Mouse (Mus musculus) 416B (cell line): ENCODE measurements around the gene Rev3l.
"Not testable (repeated sequence)": the region's sequence is repeated elsewhere in the genome, so short reads cannot be mapped to it uniquely, and the experiment has no call there.

ENCODE experiments used
- DNase-seq: peaks from one replicate; pipeline ENCODE4 v3.0.0; 2011; ENCODE audit warnings: low read depth

The Rev3l gene

DNA sequence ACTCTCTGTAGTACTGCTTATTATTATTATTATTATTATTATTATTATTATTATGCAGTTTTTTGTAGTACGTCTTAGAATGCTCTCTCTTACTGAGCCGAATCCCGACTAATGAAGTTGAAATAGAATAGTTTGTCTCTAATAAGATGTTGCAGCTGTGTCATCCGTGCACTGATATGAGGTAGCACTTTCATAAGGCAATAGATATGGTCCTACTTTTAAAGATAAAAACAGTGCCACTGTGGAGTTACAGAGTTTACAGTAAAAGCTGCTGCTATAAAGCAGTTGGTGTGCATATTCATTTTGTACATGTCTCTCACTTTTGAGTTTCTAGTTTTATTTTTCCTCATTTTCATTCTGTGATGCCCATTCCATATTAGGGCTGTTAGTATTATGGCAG is 46.4 kb downstream of the Rev3l start:
- DNase-seq: no peak

DNA sequence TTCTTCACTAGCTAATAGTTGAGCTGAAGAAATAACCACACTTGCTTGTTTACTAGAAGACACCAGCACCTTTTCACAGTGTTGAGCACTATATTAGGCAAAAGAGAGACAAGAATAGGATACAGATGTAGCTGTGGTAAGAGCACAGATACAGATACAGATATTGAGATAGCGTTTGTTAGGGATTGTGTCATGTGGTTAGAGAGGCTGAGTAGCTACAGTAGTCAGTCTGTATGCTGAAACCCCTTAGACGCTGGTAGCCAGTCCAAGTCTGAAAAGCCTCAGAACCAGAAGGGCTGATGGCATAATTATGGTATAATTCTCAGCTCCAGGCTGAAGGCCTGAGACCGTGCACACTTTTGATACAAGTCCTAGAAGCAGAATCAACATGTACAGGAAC is 53.3 kb downstream of the Rev3l start:
- DNase-seq: peak; percentile 73

DNA sequence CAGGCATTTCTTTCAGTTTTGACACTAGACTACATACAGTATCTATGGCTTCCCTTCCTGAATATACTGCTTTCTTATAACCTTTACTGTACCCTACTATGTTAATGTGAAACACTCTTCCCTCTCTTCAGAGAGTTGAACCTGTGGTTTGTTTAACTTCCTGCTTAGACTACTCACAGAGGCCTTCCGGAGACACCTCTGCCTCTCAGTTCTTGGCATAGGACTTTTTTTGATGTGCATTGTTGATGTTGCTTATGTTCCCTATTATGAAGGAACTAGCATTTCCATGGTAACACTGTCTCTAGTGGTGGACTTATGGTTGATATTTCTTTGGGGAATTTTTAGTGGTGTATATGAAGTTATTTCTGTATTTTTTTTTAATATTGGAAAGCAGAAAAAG is 61.4 kb downstream of the Rev3l start:
- DNase-seq: peak; percentile 69

DNA sequence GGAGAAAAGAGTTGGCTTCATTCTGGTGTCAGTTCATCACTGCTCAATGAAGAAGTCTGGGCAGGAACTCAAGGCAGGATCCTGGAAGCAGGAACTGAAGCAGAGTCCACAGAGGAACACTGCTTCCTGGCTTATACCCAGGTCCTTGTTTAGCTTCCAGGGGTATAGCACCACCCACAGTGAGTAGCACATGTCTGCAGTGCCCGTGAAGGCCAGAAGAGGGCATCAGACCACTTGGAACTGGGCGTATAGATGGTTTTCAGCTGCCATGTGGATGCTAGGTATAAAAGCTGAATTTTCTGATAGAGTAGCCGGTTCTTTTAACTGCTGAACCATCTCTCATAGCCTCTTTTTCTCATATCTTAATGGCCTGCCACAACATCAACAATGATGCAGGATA is 79.6 kb downstream of the Rev3l start:
- peak; percentile 68 for DNase-seq

DNA sequence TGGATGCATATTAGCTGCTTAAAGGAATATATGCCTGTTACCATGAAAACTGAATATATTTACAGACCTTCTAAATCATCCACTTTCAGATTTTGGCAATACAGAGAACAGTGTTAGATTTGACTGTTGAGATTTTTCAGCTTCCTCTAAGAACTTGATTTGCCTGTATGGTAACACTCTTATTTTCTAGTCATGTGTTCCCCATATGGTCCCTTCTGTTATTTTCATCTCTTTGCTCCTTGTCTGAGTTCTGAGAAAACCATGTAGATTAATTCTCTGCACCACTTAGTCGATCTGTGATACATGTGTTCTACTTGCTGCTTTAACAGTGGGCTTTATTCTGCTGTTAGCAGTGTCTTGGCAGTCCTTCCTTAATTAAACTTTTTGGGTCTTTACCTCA is 110.7 kb downstream of the Rev3l start:
- no peak for DNase-seq

DNA sequence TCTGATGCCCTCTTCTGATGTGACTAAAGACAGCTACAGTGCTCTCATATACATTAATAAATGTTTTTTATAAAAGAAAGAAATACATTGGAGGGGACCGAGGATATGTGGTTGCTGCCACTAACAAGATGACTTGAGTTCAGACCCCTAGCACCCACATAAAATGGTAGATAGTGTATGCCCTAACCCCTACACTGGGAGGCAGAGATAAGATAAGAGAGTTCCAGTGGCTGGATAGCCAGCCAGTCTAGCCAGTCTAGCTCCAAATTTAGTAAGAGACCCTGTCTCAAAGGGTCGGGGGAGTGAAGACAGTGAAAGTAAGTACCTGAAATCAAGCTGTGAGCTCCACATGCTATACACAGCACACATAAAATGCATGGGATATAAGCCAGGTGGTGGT is 133.6 kb downstream of the Rev3l start:
- DNase-seq: no peak

DNA sequence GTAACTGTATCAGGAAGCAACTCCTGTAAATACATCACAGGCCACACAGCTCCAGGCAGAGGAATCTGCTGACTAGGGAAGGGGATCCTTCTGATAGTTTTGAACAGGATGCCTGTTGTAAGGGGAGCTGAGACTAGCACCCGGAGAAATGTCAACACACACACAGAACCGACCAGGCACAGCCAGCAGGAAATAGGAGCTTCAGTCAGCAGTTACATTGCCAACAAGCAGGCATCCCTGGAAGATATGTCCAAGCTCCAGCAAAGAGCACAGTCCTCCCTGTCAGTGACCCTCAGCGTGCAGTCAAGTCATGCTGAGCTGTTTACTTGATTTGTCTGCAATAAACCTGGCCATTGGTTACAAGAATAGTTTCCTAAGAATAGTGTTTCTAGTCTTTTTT is 156.7 kb downstream of the Rev3l start:
- DNase-seq: no peak

DNA sequence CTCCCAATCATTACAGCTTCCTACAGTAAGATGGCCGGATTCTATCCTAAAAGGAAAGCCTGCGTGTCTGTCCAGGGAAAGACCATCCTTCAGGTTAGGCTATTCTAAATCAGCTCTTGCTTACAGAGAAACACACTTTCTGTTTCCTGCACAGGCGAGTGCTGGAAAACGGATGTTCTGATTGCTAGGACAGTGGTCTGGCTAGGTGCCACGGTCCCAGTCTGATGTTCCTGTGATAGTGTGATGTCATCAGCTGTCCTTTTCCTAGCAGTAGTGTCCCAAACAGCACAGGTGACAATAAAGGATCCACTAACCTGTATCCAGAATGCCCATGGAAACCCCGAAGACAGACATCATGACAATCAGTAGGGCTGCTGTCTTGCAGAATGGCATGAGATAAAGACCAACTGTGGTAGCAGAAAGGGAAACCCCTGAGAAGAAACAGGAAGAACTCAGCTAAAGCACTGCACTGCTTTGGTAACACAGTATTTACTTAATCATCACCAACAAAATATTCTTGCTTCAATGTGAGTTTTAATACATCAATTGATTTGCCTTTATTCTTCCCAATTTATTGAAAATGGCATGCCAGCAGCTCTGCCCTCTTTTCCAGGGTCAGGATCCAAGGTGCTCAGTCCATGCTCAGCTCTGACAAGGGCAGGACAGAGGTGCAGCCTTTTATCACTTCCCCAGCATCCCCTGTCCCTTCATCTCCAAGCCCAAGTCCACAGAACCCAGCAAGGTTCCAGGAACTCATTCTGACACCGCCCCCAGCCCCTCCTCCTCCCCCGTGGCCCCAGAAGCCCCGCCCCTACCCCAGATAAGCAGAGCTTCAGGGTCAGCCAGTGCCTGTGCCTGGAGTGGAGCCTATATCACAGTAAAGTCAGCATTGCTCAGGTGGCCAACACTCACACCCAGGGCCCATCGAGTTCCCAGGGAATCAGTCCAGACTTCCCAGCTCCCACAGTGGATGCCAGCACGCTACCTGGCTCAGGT is 162.1 kb downstream of the Rev3l start:
- DNase-seq: peak; percentile 69

DNA sequence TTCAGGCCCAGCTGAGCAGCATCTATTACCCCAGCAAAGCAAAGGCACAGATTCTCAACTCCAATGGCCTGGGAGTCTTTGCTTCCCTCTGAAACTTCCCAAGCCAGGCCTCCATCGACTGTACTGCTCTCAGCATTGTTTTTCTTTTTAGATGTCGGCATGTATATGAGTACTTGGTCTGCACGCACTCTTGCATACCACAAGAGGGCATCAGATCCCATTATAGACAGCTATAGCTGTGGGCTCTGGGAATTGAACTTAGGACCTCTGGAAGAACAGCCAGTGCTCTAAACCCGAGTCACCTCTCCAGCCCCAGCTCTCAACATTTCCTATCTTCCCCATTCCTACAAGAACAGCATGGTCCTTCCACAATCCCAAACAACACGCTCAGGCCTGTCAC is 164.6 kb downstream of the Rev3l start:
- peak; percentile 19 for DNase-seq

DNA sequence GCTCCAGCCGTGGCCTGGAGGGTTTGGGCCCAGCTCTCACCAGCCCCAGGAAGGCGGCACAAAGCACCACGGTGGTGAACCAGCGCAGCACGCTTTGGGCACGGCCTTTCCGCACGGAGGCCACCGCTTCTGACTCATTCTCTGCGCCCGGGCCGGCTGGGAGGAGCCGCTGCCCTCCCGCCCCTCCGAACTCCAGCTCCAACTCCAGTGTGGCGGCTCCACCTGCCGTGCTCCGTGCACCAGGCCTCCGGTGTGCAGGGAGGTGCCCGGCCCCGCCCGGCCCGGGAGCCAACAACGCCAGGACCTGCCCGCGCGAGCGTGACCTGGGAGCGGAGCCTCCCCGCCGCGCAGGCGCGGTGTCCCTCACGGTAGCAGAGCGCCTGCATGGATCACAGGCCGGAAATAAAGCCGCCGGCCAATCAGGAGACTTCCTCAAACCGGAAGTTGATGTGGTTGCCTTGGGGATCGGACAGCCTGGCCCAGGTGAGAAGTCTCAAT is 167.0 kb downstream of the Rev3l start, which contains the start of gene Mfsd4b4:
Mfsd4b4 (minus strand) TSS at position 365 of the 498 bp plus-strand sequence.
- DNase-seq: no peak

DNA sequence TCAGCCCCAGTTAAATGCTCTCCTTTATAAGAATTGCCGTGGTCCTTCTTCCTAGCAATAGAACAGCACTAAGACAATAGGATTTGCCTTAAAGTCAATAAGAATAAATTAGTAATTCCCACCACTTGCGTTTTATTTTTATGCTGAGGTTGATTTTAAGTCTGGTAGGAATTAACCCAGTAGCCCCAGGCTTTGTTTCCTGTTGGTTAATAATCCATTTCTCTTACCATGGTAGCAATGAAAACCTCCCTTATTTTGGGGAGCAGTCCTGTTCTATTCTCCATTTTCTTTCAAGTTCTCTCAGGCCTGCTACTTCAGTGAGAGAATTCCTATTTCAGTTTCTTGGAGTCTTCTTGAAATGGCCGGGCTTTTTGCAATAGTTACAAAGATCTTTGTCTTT is 172.3 kb downstream of the Rev3l start:
- DNase-seq: no peak

DNA sequence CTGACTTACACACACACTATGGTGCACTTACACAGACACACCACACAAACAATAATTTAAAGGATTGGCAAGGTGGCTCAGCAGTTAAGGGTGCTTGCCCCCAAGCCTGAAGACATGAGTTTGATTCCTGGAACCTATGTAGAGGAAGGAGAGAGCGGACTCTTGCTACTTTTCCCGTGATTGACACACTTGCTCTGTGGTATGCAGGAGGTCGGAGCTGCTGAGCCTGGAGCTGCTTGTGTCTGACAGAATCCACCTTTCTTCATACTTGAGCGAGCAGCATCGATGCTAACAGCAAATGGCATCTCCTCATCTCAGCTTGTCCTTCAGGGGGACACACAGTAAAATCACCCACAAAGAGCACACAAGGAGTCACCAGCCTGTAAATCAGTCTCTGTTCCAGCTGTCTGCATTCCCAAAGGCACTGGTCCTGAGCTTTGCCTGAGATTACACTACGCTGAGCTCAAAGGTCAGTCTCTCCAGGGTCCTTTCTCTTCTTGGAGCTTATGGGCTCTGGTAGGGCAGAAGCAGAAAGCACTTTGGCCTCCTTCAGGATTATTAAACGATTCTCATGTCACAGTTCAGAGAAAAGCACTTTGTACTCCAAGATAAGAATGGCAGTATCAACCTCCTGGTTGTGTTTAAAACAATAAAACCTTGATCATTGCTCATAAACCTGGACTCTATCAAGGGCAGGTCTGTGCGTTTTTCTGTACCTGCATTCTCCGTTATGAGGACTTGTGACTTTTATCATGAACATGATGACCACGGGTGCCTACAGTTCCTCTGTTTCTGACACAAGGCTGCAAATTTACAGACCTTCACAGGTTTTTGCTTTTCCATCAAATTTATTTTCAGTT is 175.1 kb downstream of the Rev3l start:
- no peak for DNase-seq

DNA sequence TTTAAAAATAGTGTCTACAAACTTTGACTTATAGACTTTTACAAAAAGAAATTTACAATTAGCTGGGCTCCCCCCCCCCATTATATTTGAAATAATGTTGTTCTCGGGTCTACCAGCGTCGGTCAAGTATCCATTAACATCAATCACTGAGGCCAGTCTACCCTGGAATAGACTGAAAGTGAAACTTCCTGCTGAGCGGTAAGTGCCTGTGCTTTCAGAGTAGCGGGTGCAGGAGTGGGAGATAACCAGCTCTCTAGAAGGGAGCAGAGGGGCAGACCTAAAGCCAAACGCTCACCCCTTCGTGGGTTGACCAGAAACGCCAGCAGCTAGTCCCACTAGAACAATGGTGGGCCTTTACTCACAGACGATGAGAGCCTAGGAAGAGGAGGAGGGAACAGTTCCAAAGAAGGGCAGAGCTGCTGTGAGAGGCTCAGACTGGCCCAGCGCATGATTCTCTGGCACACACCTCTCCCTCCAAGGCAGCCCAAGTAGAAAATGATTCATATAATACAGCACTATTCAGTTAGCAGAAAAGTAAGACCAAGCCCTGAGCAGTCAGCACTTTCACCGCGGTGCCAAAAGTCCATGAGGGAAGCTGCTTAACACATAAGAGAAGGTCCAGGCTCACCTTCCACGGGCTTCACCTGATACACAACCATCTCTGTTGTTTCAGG is 177.0 kb downstream of the Rev3l start:
- peak; percentile 8 for DNase-seq

DNA sequence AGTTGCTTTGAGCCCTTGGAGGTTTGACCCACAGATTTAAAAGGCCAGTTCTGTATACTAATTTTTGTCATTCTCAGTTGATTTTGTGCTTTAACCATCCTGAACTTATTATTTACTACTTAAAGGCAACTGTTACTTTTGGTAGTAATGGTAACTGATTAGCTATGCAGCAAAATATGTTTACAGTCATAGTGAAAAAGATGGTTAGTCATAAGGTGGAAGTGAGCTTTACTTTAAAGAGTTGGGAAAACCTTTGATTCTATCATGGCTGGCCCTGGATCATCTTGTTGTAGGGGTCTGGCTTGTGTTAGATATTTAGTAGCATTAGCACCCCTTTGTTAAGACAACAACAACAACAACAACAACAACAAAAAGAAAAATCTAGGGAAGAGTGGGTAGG is 180.7 kb downstream of the Rev3l start:
- DNase-seq: no peak

DNA sequence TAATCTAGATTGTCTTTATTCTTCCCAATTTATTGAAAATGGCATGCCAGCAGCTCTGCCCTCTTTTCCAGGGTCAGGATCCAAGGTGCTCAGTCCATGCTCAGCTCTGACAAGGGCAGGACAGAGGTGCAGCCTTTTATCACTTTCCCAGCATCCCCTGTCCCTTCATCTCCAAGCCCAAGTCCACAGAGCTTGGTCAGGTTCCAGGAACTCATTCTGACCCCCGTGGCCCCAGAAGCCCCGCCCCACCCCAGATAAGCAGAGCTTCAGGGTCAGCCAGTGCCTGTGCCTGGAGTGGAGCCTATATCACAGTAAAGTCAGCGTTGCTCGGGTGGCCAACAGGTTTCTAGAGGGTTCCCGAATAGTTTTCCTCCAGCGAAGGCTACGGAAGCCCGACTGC is 192.6 kb downstream of the Rev3l start:
- not testable (repeated sequence) for DNase-seq
